Mouse (Mus musculus) MEL (cell line): ENCODE results near the gene Grk2. TPM values are rescaled to one million over a fixed set of nuclear protein-coding genes. Genes with fewer than 3 reads are reported as not detected.
A peak's percentile ranks its signal among the peaks of the same experiment; 100 is the strongest.

ENCODE experiments used
- DNase-seq: peaks from one replicate; pipeline ENCODE4 v3.0.0; 2011; ENCODE audit warnings: low read depth, low spot score
- H3K27ac ChIP-seq: 2 replicates; pipeline ENCODE4 v1.5.1; 2012; ENCODE audit warnings: low read depth, mild to moderate bottlenecking, control low read depth, low read length, moderate library complexity; ENCODE audit not compliant: control insufficient read depth
- H3K27me3 ChIP-seq, 2 experiments: fragments of 150-350 bp in 1 of 2; sonication (generic) in 1 of 2; 2 replicates each; pipeline ENCODE4 v1.6.1; 2012; ENCODE audit warnings: low read length in 2 of 2, mild to moderate bottlenecking in 2 of 2, improper control_type of control experiment in 1 of 2, moderate library complexity in 1 of 2; ENCODE audit not compliant: insufficient read depth in 2 of 2, control insufficient read depth in 1 of 2
- H3K36me3 ChIP-seq, 2 experiments: 2 replicates each; pipeline ENCODE4 v1.6.1; 2012 to 2014; ENCODE audit warnings: low read length in 2 of 2, improper control_type of control experiment in 1 of 2, inconsistent platforms in 1 of 2, mild to moderate bottlenecking in 1 of 2; ENCODE audit not compliant: insufficient read depth in 2 of 2, control insufficient read depth in 1 of 2
- H3K4me1 ChIP-seq, 2 experiments: fragments of 150-350 bp in 1 of 2; sonication (generic) in 1 of 2; 2 replicates each; pipeline ENCODE4 v1.6.1; 2012; ENCODE audit warnings: low read length in 2 of 2, improper control_type of control experiment in 1 of 2, mild to moderate bottlenecking in 1 of 2; ENCODE audit not compliant: insufficient read depth in 2 of 2, control insufficient read depth in 1 of 2
- H3K4me3 ChIP-seq, 2 experiments: fragments of 150-350 bp in 1 of 2; sonication (generic) in 1 of 2; 2 replicates each; pipeline ENCODE4 v1.5.1; 2012; ENCODE audit warnings: low read depth in 2 of 2, low read length in 2 of 2, mild to moderate bottlenecking in 2 of 2, moderate library complexity in 2 of 2, control low read depth in 1 of 2, improper control_type of control experiment in 1 of 2; ENCODE audit not compliant: control insufficient read depth in 1 of 2, insufficient read depth in 1 of 2
- H3K79me2 ChIP-seq: 2 replicates; pipeline ENCODE4 v1.6.1; 2012; ENCODE audit warnings: mild to moderate bottlenecking, low read length, moderate library complexity; ENCODE audit not compliant: control insufficient read depth, poor library complexity, insufficient read depth
- H3K9ac ChIP-seq: 2 replicates; pipeline ENCODE4 v1.6.1; 2012; ENCODE audit warnings: low read depth, mild to moderate bottlenecking, control low read depth, low read length, moderate library complexity; ENCODE audit not compliant: control insufficient read depth, poor library complexity, severe bottlenecking
- H3K9me3 ChIP-seq: fragments of 150-350 bp; sonication (generic); replicated peaks from 2 replicates; pipeline ENCODE4 v1.6.1; 2012; ENCODE audit warnings: mild to moderate bottlenecking, low read length, improper control_type of control experiment, moderate library complexity; ENCODE audit not compliant: insufficient read depth
- BHLHE40 ChIP-seq: IDR thresholded peaks from 2 replicates; pipeline ENCODE4 v1.6.1; 2012; ENCODE audit warnings: low read depth, mild to moderate bottlenecking, inconsistent platforms, low read length, improper control_type of control experiment, borderline replicate concordance
- CHD1 ChIP-seq: IDR thresholded peaks from 2 replicates; pipeline ENCODE4 v1.6.1; 2012; ENCODE audit warnings: low read depth, mild to moderate bottlenecking, inconsistent platforms, low read length, improper control_type of control experiment
- CHD2 ChIP-seq: IDR thresholded peaks from 2 replicates; pipeline ENCODE4 v1.6.1; 2011; ENCODE audit warnings: low read length, improper control_type of control experiment
- CTCF ChIP-seq, 3 experiments: IDR thresholded peaks in 2 of 3; conservative IDR thresholded peaks in 1 of 3; 2 replicates each; pipeline ENCODE4 v1.5.1; 2011 to 2012; ENCODE audit warnings: low read length in 3 of 3, low read depth in 2 of 3, mild to moderate bottlenecking in 2 of 3, improper control_type of control experiment in 1 of 3, inconsistent platforms in 1 of 3, mixed read lengths in 1 of 3, moderate library complexity in 1 of 3; ENCODE audit not compliant: control insufficient read depth in 1 of 3, insufficient read depth in 1 of 3, poor library complexity in 1 of 3, severe bottlenecking in 1 of 3
- E2F4 ChIP-seq: IDR thresholded peaks from 2 replicates; pipeline ENCODE4 v1.6.1; 2011; ENCODE audit warnings: low read depth, low read length, improper control_type of control experiment, borderline replicate concordance
- ELF1 ChIP-seq: IDR thresholded peaks from 2 replicates; pipeline ENCODE4 v1.6.1; 2014; ENCODE audit warnings: low read depth, mild to moderate bottlenecking, inconsistent platforms, low read length, improper control_type of control experiment, moderate library complexity
- GABPA ChIP-seq: IDR thresholded peaks from 2 replicates; pipeline ENCODE4 v1.6.1; 2012; ENCODE audit warnings: low read depth, mild to moderate bottlenecking, inconsistent platforms, low read length, improper control_type of control experiment, moderate library complexity
- JUND ChIP-seq: IDR thresholded peaks from 2 replicates; pipeline ENCODE4 v1.6.1; 2011; ENCODE audit warnings: low read depth, mild to moderate bottlenecking, improper control_type of control experiment, low read length
- MAFK ChIP-seq: IDR thresholded peaks from 2 replicates; pipeline ENCODE4 v1.6.1; 2011; ENCODE audit warnings: low read depth, mild to moderate bottlenecking, low read length, improper control_type of control experiment, borderline replicate concordance
- MAZ ChIP-seq: IDR thresholded peaks from 2 replicates; pipeline ENCODE4 v1.6.1; 2012; ENCODE audit warnings: low read depth, mild to moderate bottlenecking, inconsistent platforms, low read length, improper control_type of control experiment
- MXI1 ChIP-seq: IDR thresholded peaks from 2 replicates; pipeline ENCODE4 v1.6.1; 2011; ENCODE audit warnings: mild to moderate bottlenecking, low read depth, low read length, improper control_type of control experiment
- MYB ChIP-seq: IDR thresholded peaks from 2 replicates; pipeline ENCODE4 v1.6.1; 2011; ENCODE audit warnings: mild to moderate bottlenecking, low read depth, low read length, improper control_type of control experiment
- MYC ChIP-seq: IDR thresholded peaks from 2 replicates; pipeline ENCODE4 v1.6.1; 2011; ENCODE audit warnings: low read depth, mild to moderate bottlenecking, low read length, improper control_type of control experiment, moderate library complexity
- NELFE ChIP-seq: IDR thresholded peaks from 2 replicates; pipeline ENCODE4 v1.6.1; 2011; ENCODE audit warnings: low read depth, low read length, improper control_type of control experiment
- NRF1 ChIP-seq: IDR thresholded peaks from 2 replicates; pipeline ENCODE4 v1.6.1; 2014; ENCODE audit warnings: low read depth, mild to moderate bottlenecking, inconsistent platforms, low read length, improper control_type of control experiment, moderate library complexity; ENCODE audit not compliant: poor library complexity, insufficient read depth, severe bottlenecking
- POLR2A ChIP-seq, 2 experiments: IDR thresholded peaks; 2 replicates each; pipeline ENCODE4 v1.6.1; 2011 to 2012; ENCODE audit warnings: low read length in 2 of 2, mild to moderate bottlenecking in 2 of 2, control low read depth in 1 of 2, improper control_type of control experiment in 1 of 2, low read depth in 1 of 2, moderate library complexity in 1 of 2; ENCODE audit not compliant: control insufficient read depth in 1 of 2, insufficient read depth in 1 of 2, poor library complexity in 1 of 2
- POLR2AphosphoS2 ChIP-seq: IDR thresholded peaks from 2 replicates; pipeline ENCODE4 v1.6.1; 2011; ENCODE audit warnings: low read length, improper control_type of control experiment
- POLR2AphosphoS5 ChIP-seq: IDR thresholded peaks from 2 replicates; pipeline ENCODE4 v1.6.1; 2012; ENCODE audit warnings: low read depth, borderline replicate concordance, mild to moderate bottlenecking, inconsistent platforms, low read length, moderate library complexity, mixed read lengths
- RCOR1 ChIP-seq: IDR thresholded peaks from 2 replicates; pipeline ENCODE4 v1.6.1; 2012; ENCODE audit warnings: low read depth, mild to moderate bottlenecking, inconsistent platforms, low read length, improper control_type of control experiment
- SMC3 ChIP-seq: IDR thresholded peaks from 2 replicates; pipeline ENCODE4 v1.6.1; 2011; ENCODE audit warnings: low read depth, low read length, improper control_type of control experiment
- TBP ChIP-seq: IDR thresholded peaks from 2 replicates; pipeline ENCODE4 v1.8.0; 2011; ENCODE audit warnings: low read depth, low read length, improper control_type of control experiment
- UBTF ChIP-seq: IDR thresholded peaks from 2 replicates; pipeline ENCODE4 v1.6.1; 2012; ENCODE audit warnings: low read depth, mild to moderate bottlenecking, inconsistent platforms, low read length, improper control_type of control experiment, moderate library complexity, borderline replicate concordance; ENCODE audit not compliant: insufficient read depth
- USF1 ChIP-seq: IDR thresholded peaks from 2 replicates; pipeline ENCODE4 v1.6.1; 2014; ENCODE audit warnings: low read depth, mild to moderate bottlenecking, inconsistent platforms, low read length, improper control_type of control experiment, moderate library complexity
- USF2 ChIP-seq, 2 experiments: IDR thresholded peaks; 2 replicates each; pipeline ENCODE4 v1.6.1; 2011 to 2012; ENCODE audit warnings: improper control_type of control experiment in 2 of 2, low read length in 2 of 2, borderline replicate concordance in 1 of 2, inconsistent platforms in 1 of 2, low read depth in 1 of 2, mild to moderate bottlenecking in 1 of 2; ENCODE audit not compliant: insufficient read depth in 1 of 2
- ZMIZ1 ChIP-seq: IDR thresholded peaks from 2 replicates; pipeline ENCODE4 v1.6.1; 2012; ENCODE audit warnings: low read depth, mild to moderate bottlenecking, inconsistent platforms, low read length, improper control_type of control experiment, moderate library complexity
- ZNF384 ChIP-seq: IDR thresholded peaks from 2 replicates; pipeline ENCODE4 v1.6.1; 2012; ENCODE audit warnings: low read depth, mild to moderate bottlenecking, inconsistent platforms, low read length, improper control_type of control experiment
- polyA plus RNA-seq, 2 experiments: library from polyadenylated mRNA; stranded (reverse) in 1 of 2; unstranded in 1 of 2; fragments of >175 nt in 1 of 2; fragments of >200 nt in 1 of 2; gene quantifications; 2 replicates each; pipeline versions ENCODE4 v1.2.1 to v1.2.4; 2012; ENCODE audit warnings: low replicate concordance in 2 of 2, low read depth in 1 of 2; ENCODE audit not compliant: insufficient read length in 2 of 2, insufficient read depth in 1 of 2, missing spikeins in 1 of 2
- total RNA-seq: library from RNA; depleted of rRNA; stranded (reverse); fragments of 300-350 nt; gene quantifications from 2 replicates; pipeline ENCODE4 v1.2.3, GENCODE M21; 2012

Grk2 gene
- total and polyA plus RNA-seq, 3 experiments = 75.2 to 105 TPM; not detected in 1

DNA sequence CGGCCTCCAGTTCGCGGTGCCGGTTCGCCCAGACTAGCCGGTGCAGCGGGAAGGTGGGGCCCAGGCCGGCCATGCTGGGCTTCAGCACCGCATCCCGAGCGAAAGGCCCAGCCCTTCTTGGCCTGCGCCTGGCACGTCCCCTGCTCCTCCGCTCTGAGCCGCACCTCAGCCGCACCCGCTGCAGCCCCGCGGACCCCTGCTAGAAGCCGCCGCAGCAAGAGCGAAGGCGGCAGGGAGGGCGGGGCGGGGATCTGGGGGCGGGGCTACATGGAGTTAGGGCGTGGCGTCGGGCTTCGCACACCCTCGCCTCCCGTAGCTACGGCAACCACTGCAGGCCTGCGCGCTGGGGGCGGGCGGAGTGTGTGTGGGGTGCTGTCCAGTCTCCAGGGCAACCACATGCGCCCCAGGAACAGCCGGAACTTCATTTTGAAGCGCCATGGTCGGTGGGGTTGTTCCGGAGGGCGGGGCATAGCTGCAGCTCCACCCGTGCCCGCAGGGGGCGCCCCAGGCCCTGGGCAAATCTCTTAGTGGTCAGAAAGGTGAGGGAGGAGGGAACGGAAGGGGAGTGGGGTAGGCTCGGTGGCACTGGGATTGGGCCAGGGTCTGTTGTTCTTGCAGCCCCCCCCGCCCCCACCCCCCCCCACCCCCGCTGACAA is 23.0 kb downstream of the Grk2 start, which contains the start of gene Ankrd13d (continued):
- TF ChIP-seq ZNF384 (no peak), MAFK (no peak), POLR2AphosphoS2 (no peak), POLR2AphosphoS5 (no peak), MYB (no peak), SMC3 (peak; percentile 40), E2F4 (no peak), ELF1 (peak; percentile 71), JUND (no peak), BHLHE40 (0 out of 2 replicates have a peak, but pooled peaks have one; percentile 24), NRF1 (peak; percentile 56)

DNA sequence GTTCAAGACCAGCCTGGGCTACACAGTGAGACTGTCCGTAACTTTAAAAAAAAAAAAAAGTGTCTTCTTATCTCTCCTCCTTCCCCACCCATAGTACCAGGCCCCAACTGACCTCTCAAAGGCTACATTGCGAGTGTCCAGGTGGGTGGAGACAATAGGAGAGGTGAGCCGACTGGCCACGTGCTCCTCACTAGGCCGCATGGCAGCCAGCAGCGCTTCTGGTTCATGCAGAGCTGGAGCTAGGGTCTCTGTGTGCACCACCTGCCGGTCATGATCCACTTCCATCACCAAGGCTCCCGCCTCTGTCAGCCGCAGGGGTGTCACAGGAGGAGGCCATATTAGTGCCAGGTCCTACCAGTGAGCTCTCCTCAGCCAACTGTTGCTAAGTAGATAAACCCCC is 25.6 kb downstream of the Grk2 start:
- Histone ChIP-seq H3K4me1 (peaks cover 0 to 4% of the 10 kb centered on the region in 2 experiments; a peak in 2 of 4 replicates), H3K27me3 (no peaks in the 10 kb centered on the region), H3K4me3 (no peak overlapping the region), H3K36me3 (no peaks in the 10 kb centered on the region), H3K9ac (no peak overlapping the region), H3K27ac (no peak overlapping the region), H3K79me2 (no peaks in the 10 kb centered on the region), H3K9me3 (no peaks in the 10 kb centered on the region)
- TF ChIP-seq ZNF384 (no peak), MAZ (no peak), MXI1 (no peak), CHD2 (no peak), UBTF (no peak), USF1 (no peak), NELFE (no peak), CTCF (IDR thresholded peaks at IDR 0.05 in 2 of 3, conservative IDR thresholded peaks at IDR 0.05 in 1 of 3; ENCODE audit: control insufficient read depth in 1 of 3, insufficient read depth in 1 of 3, low read depth in 2 of 3, low read length in 3 of 3, poor library complexity in 1 of 3, severe bottlenecking in 1 of 3) (no peak), GABPA (no peak), CHD1 (no peak), TBP (no peak), MYC (no peak), USF2 (IDR thresholded peaks at IDR 0.05; ENCODE audit: borderline replicate concordance in 1 of 2, insufficient read depth in 1 of 2, low read depth in 1 of 2, low read length in 2 of 2) (no peak), E2F4 (no peak), BHLHE40 (no peak), POLR2A (IDR thresholded peaks at IDR 0.05; ENCODE audit: control insufficient read depth in 1 of 2, insufficient read depth in 1 of 2, low read depth in 1 of 2, low read length in 2 of 2, poor library complexity in 1 of 2) (no peak), POLR2AphosphoS2 (no peak), ZMIZ1 (no peak), RCOR1 (no peak)
- no peak for DNase-seq
